Mouse (Mus musculus): ENCODE measurements at regions not wholly inside any gene's neighbourhood (a gene's known extent, or its start where the extent isn't known, plus 50 kb on each side); places are given as distances from the start of the nearest gene placed in this dataset.
A peak's percentile ranks its signal among the peaks of the same experiment; 100 is the strongest.

DNA sequence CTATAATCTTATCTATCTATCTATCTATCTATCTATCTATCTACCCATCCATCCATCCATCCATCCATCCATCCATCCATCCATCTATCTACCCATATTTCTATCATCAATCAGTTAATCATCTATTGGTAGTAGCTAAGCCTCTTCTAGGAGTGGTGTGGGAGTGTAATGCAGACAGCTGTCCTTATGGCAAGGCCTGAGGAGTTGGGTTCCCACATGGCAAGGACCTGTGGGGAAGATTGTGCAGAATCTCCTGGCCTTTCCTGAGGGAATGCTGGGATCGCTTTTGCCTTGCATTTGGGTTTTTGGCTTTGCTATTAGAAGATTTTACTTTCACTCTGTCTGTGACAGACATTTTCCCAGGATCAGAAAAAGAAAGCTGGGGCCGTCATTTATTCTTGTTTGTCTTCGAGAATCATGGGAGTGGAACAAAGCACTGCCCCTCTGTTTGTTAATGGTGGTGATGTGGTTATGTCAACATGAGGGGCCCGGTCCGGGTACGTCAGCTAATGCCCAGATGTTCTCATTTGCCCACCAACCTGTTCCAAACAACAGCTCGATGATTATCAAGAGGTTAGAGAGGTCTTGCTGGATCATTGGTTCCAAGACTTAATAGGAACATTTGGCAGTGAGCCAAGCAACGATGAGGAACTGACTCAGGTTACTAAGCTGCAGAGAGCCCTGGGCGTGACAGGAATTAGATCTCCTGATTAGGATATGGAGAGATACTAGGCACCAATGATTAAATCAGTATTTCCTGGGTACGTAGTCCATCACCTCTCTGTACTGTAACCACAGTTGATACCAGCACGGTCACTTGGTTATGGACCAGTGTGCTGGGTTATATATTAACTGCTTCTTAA is 249.0 kb upstream of the Dusp10 start:
- no peak overlapping the region for H3K4me2 ChIP-seq (ENCODE audit: low read depth)
- no peaks in the 10 kb centered on the region for H3K36me3 ChIP-seq (ENCODE audit: insufficient read depth)
- DNase-seq (no peak), ATAC-seq (no peak)
- no peak overlapping the region for H3K4me3 ChIP-seq (ENCODE audit: low read depth, low read length)
- no peak overlapping the region for H3K27ac ChIP-seq (ENCODE audit: low read depth, low read length)
- no peaks in the 10 kb centered on the region for H3K4me1 ChIP-seq (ENCODE audit: insufficient read depth)
- H3K9me3 ChIP-seq (ENCODE audit: low read length): no peaks in the 10 kb centered on the region
- 61% methylated on average over 11 of the region's 11 CpGs for WGBS
- H3K9ac ChIP-seq: no peak overlapping the region
- H3K27me3 ChIP-seq (ENCODE audit: insufficient read depth, low read length): no peaks in the 10 kb centered on the region
- no peak for TF ChIP-seq CTCF (IDR thresholded peaks at IDR 0.05; ENCODE audit: low read depth)

DNA sequence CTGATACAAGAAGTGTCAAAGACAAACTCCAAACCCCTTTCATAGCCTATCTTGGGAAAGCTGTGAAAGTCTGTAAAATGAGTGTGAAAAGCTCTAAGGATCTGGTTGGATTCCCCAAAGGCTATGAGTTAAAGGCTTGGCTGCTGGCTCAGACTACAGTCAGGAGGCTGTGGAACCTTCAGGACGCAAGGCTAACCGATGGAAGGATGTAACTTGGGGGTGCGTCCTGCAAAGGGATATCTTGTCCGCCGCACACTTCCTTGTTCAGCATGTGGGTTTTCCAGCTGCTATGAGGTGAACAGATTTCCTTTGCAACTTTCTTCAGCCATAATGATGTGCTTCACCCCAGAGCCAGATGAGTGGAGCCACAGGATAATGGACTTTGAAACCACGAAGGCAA is 240.3 kb upstream of the Dusp10 start:
- Histone ChIP-seq H3K4me3 (ENCODE audit: low read depth, low read length) (no peak overlapping the region), H3K4me1 (ENCODE audit: insufficient read depth) (no peaks in the 10 kb centered on the region), H3K27me3 (ENCODE audit: insufficient read depth, low read length) (no peaks in the 10 kb centered on the region), H3K27ac (ENCODE audit: low read depth, low read length) (no peak overlapping the region), H3K36me3 (ENCODE audit: insufficient read depth) (no peaks in the 10 kb centered on the region), H3K9ac (no peak overlapping the region), H3K9me3 (ENCODE audit: low read length) (no peaks in the 10 kb centered on the region), H3K4me2 (ENCODE audit: low read depth) (no peak overlapping the region)
- TF ChIP-seq CTCF (IDR thresholded peaks at IDR 0.05; ENCODE audit: low read depth): no peak
- 95% methylated on average over 6 of the region's 6 CpGs for WGBS
- no peak for DNase-seq
- ATAC-seq: no peak

DNA sequence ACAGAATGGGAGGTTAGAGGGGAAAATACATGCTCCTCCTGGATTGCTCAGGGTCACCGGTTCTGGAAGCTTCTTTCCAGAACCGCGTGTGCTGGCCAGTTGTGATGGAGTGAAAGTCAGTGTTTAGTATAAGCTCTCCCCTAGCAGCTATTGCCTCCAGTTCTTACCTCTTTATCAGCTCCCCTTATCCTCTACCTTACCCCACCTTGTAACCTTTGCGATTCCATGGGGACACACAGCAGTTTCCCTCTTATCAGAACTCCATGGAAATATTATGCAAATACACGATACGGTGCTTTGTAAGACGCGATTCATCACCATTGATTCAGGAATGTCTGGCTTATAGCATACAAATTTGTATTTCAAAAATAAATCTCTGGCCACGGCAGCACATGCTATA is 232.9 kb upstream of the Dusp10 start:
- WGBS: 95% methylated on average over 9 of the region's 9 CpGs
- Histone ChIP-seq H3K36me3 (ENCODE audit: insufficient read depth) (no peaks in the 10 kb centered on the region), H3K4me2 (ENCODE audit: low read depth) (no peak overlapping the region), H3K9me3 (ENCODE audit: low read length) (no peaks in the 10 kb centered on the region), H3K27ac (ENCODE audit: low read depth, low read length) (no peak overlapping the region), H3K4me1 (ENCODE audit: insufficient read depth) (0 out of 2 replicates have a peak, but pooled peaks cover 2% of the 10 kb centered on the region), H3K4me3 (ENCODE audit: low read depth, low read length) (no peak overlapping the region), H3K27me3 (ENCODE audit: insufficient read depth, low read length) (no peaks in the 10 kb centered on the region), H3K9ac (no peak overlapping the region)
- ATAC-seq (no peak), DNase-seq (no peak)
- no peak for TF ChIP-seq CTCF (IDR thresholded peaks at IDR 0.05; ENCODE audit: low read depth)

DNA sequence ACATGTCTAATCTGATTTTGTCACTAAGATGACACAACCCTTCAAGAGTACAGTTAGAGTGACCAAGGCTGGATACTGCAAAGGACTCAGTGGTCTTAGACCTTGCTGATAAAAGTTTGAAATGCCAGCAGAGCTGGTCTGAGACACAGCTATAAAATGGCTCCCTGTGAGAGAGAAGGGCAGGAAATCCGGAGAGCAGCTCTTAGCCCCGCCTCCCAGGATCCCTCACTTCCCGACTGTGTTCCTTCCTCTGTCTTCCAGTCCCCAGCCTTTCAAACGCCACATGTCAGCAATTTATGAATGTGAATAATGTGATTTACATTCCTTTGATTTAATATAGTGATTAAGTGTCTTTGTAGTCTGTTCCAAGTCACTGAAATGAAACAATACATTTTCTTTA is 232.3 kb upstream of the Dusp10 start:
- no peak for DNase-seq
- H3K27me3 ChIP-seq (ENCODE audit: insufficient read depth, low read length): no peaks in the 10 kb centered on the region
- H3K27ac ChIP-seq (ENCODE audit: low read depth, low read length): no peak overlapping the region
- no peaks in the 10 kb centered on the region for H3K36me3 ChIP-seq (ENCODE audit: insufficient read depth)
- ATAC-seq: peak; percentile 85; the same call in 1 of the 2 replicates
- 0 out of 2 replicates have a peak, but pooled peaks cover 2% of the 10 kb centered on the region for H3K4me1 ChIP-seq (ENCODE audit: insufficient read depth)
- no peak for TF ChIP-seq CTCF (IDR thresholded peaks at IDR 0.05; ENCODE audit: low read depth)
- H3K4me3 ChIP-seq (ENCODE audit: low read depth, low read length): no peak overlapping the region
- no peak overlapping the region for H3K9ac ChIP-seq
- WGBS: 33% methylated on average over 4 of the region's 4 CpGs
- no peak overlapping the region for H3K4me2 ChIP-seq (ENCODE audit: low read depth)
- no peaks in the 10 kb centered on the region for H3K9me3 ChIP-seq (ENCODE audit: low read length)

DNA sequence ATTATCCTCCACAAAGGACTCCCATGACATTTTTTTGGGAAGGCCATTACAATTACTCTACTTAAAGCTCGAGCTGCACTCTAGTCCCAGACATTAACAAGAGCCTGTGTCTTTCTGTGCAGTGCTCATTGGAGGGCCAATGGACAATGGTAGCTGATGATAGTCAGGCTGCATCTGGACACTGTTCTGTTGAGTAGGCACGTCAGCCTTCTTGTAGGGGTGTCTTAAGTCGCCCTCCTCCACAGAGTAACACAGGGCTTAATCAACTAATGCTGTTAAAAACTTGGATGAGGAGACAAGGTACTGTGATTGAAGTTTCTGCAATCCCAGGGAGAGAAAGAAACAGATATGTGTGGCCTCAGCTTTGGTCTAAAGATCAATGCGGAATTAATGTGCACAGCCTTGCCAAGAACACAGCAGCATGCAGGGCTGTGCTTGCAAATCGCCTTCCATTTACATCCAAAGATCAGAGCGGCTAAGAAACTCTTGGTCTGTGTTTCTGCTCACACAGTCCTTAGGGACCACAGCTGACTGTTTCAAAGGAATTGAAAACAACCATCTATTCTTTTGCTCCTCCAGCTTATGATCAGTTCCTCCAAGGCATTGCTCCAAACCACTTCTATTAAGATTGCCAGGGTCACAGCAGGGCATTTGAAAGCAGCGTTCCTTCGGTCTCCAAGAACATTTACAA is 229.5 kb upstream of the Dusp10 start:
- no peak overlapping the region for H3K4me3 ChIP-seq (ENCODE audit: low read depth, low read length)
- WGBS: 34% methylated on average over 8 of the region's 8 CpGs
- 0 out of 2 replicates have a peak, but pooled peaks cover 2% of the 10 kb centered on the region for H3K4me1 ChIP-seq (ENCODE audit: insufficient read depth)
- ATAC-seq (peak; percentile 67), DNase-seq (peak; percentile 44)
- H3K27me3 ChIP-seq (ENCODE audit: insufficient read depth, low read length): no peaks in the 10 kb centered on the region
- no peak overlapping the region for H3K27ac ChIP-seq (ENCODE audit: low read depth, low read length)
- no peak overlapping the region for H3K4me2 ChIP-seq (ENCODE audit: low read depth)
- no peaks in the 10 kb centered on the region for H3K9me3 ChIP-seq (ENCODE audit: low read length)
- no peak for TF ChIP-seq CTCF (IDR thresholded peaks at IDR 0.05; ENCODE audit: low read depth)
- H3K9ac ChIP-seq: no peak overlapping the region
- no peaks in the 10 kb centered on the region for H3K36me3 ChIP-seq (ENCODE audit: insufficient read depth)

DNA sequence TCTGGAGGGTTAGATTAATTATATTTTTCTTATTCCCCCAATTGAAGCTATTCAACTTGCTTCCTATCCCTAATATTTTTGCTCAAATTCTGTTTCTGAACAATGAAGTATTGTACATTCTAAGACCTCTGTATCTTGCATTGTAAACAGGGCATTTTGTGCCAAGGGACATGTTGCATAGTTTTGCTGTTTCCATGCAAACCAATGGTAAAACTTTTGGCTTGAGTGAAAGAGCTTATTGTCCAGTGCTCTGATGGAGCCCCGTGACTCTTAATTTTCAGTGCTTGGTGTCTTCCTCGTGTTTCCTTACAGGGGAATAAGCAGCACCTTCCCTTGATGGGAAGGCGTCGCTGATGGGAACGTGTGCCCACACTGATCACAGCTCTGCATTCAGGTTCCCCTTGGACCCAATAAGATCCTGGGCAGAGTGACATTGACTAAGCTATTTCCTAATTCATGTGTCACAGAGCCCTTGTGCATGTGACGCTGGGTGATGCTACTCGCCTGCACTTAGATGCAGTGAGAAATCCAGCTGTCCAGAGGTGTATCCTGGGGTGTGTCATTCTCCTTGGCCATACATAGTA is 220.8 kb upstream of the Dusp10 start:
- TF ChIP-seq CTCF (IDR thresholded peaks at IDR 0.05; ENCODE audit: low read depth): no peak
- H3K27ac ChIP-seq (ENCODE audit: low read depth, low read length): no peak overlapping the region
- H3K9ac ChIP-seq: no peak overlapping the region
- ATAC-seq (no peak), DNase-seq (no peak)
- H3K27me3 ChIP-seq (ENCODE audit: insufficient read depth, low read length): no peaks in the 10 kb centered on the region
- H3K4me2 ChIP-seq (ENCODE audit: low read depth): no peak overlapping the region
- H3K4me1 ChIP-seq (ENCODE audit: insufficient read depth): no peaks in the 10 kb centered on the region
- no peaks in the 10 kb centered on the region for H3K9me3 ChIP-seq (ENCODE audit: low read length)
- no peak overlapping the region for H3K4me3 ChIP-seq (ENCODE audit: low read depth, low read length)
- 65% methylated on average over 7 of the region's 7 CpGs for WGBS
- H3K36me3 ChIP-seq (ENCODE audit: insufficient read depth): no peaks in the 10 kb centered on the region

DNA sequence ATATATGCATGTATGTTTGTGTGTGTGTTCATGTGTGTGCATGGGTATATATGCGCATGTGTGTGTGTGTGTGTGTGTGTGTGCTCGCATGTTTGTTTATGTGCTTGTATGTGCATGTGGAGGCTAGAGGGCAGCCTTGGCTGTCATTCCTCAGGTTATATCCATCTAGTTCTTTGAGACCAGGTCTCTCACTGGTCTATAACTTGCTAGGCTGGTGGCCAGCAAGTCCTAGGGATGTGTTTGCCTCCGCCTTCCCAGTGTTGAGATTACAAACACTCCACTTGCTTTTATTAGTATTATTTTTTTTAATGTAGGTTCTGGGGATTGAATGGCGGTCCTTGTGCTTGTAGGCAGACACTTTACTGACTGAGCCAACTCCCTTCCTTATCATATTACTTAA is 219.8 kb upstream of the Dusp10 start:
- WGBS: 93% methylated on average over 4 of the region's 4 CpGs
- ATAC-seq (no peak), DNase-seq (no peak)
- Histone ChIP-seq H3K36me3 (ENCODE audit: insufficient read depth) (no peaks in the 10 kb centered on the region), H3K27me3 (ENCODE audit: insufficient read depth, low read length) (no peaks in the 10 kb centered on the region), H3K27ac (ENCODE audit: low read depth, low read length) (no peak overlapping the region), H3K4me3 (ENCODE audit: low read depth, low read length) (no peak overlapping the region), H3K4me1 (ENCODE audit: insufficient read depth) (no peaks in the 10 kb centered on the region), H3K4me2 (ENCODE audit: low read depth) (no peak overlapping the region), H3K9ac (no peak overlapping the region), H3K9me3 (ENCODE audit: low read length) (no peaks in the 10 kb centered on the region)
- TF ChIP-seq CTCF (IDR thresholded peaks at IDR 0.05; ENCODE audit: low read depth): no peak

Measured in forebrain, postnatal 0 days (tissue).